Mouse (Mus musculus): Measurements from ENCODE around the gene Tns2. TPM values are rescaled to one million over a fixed set of nuclear protein-coding genes. Genes with fewer than 3 reads are reported as not detected.

The Tns2 gene
- polyA plus RNA-seq, 1 experiment, result 42.5 TPM

GRCm38 (mm10) chr15:102117461-102118443 is 17.5 kb downstream of the Tns2 start:
- Histone ChIP-seq H3K27me3 (ENCODE audit: control insufficient read depth, insufficient read depth, low read length) (no peaks in the 10 kb centered on the region), H3K27ac (ENCODE audit: insufficient read depth, low read depth, low read length) (no peak overlapping the region), H3K36me3 (ENCODE audit: control insufficient read depth, insufficient read depth, low read length) (peaks cover 51% of the 10 kb centered on the region), H3K4me3 (ENCODE audit: low read depth, low read length) (no peak overlapping the region), H3K4me1 (ENCODE audit: control insufficient read depth, insufficient read depth, insufficient read length, low read length) (peaks cover 7% of the 10 kb centered on the region; the same call in 1 of the 2 replicates)
- TF ChIP-seq POLR2A (IDR thresholded peaks at IDR 0.05; ENCODE audit: low read depth, low read length) (no peak), CTCF (IDR thresholded peaks at IDR 0.05; ENCODE audit: extremely low read depth, insufficient read length, insufficient replicate concordance, low read depth, low read length) (peak; percentile 38; the same call in 1 of the 2 replicates)
- WGBS, result 84% methylated on average over 19 of the region's 19 CpGs

- Histone ChIP-seq H3K4me3 (ENCODE audit: low read depth, low read length) (no peak overlapping the region), H3K4me1 (ENCODE audit: control insufficient read depth, insufficient read depth, insufficient read length, low read length) (peaks cover 7% of the 10 kb centered on the region; the same call in 1 of the 2 replicates), H3K27ac (ENCODE audit: insufficient read depth, low read depth, low read length) (no peak overlapping the region), H3K27me3 (ENCODE audit: control insufficient read depth, insufficient read depth, low read length) (no peaks in the 10 kb centered on the region), H3K36me3 (ENCODE audit: control insufficient read depth, insufficient read depth, low read length) (peaks cover 49% of the 10 kb centered on the region)
- WGBS, result 99% methylated on average over 4 of the region's 4 CpGs
- TF ChIP-seq POLR2A (IDR thresholded peaks at IDR 0.05; ENCODE audit: low read depth, low read length) (no peak), CTCF (IDR thresholded peaks at IDR 0.05; ENCODE audit: extremely low read depth, insufficient read length, insufficient replicate concordance, low read depth, low read length) (no peak)
Observed at GRCm38 (mm10) chr15:102118591-102118990, 18.4 kb downstream of the Tns2 start.

- Histone ChIP-seq H3K27me3 (ENCODE audit: control insufficient read depth, insufficient read depth, low read length) (no peaks in the 10 kb centered on the region), H3K4me3 (ENCODE audit: low read depth, low read length) (no peak overlapping the region), H3K36me3 (ENCODE audit: control insufficient read depth, insufficient read depth, low read length) (peaks cover 50% of the 10 kb centered on the region), H3K4me1 (ENCODE audit: control insufficient read depth, insufficient read depth, insufficient read length, low read length) (peaks cover 7% of the 10 kb centered on the region; the same call in 1 of the 2 replicates), H3K27ac (ENCODE audit: insufficient read depth, low read depth, low read length) (no peak overlapping the region)
- TF ChIP-seq POLR2A (IDR thresholded peaks at IDR 0.05; ENCODE audit: low read depth, low read length) (no peak), CTCF (IDR thresholded peaks at IDR 0.05; ENCODE audit: extremely low read depth, insufficient read length, insufficient replicate concordance, low read depth, low read length) (no peak)
- WGBS, result 84% methylated on average over 8 of the region's 8 CpGs
Observed at GRCm38 (mm10) chr15:102119121-102119830, 19.1 kb downstream of the Tns2 start.

- WGBS, result 16% methylated on average over 2 of the region's 2 CpGs
- H3K4me3 ChIP-seq (ENCODE audit: low read depth, low read length), result no peak overlapping the region
- no peaks in the 10 kb centered on the region for H3K27me3 ChIP-seq (ENCODE audit: control insufficient read depth, insufficient read depth, low read length)
- H3K27ac ChIP-seq (ENCODE audit: insufficient read depth, low read depth, low read length), result no peak overlapping the region
- peaks cover 54% of the 10 kb centered on the region for H3K36me3 ChIP-seq (ENCODE audit: control insufficient read depth, insufficient read depth, low read length)
- H3K4me1 ChIP-seq (ENCODE audit: control insufficient read depth, insufficient read depth, insufficient read length, low read length), result peaks cover 7% of the 10 kb centered on the region; the same call in 1 of the 2 replicates
- TF ChIP-seq CTCF (IDR thresholded peaks at IDR 0.05; ENCODE audit: extremely low read depth, insufficient read length, insufficient replicate concordance, low read depth, low read length), result no peak
Observed at GRCm38 (mm10) chr15:102119831-102120170, 19.6 kb downstream of the Tns2 start.

- 70% methylated on average over 5 of the region's 5 CpGs for WGBS
- Histone ChIP-seq H3K27ac (ENCODE audit: insufficient read depth, low read depth, low read length) (no peak overlapping the region), H3K4me3 (ENCODE audit: low read depth, low read length) (no peak overlapping the region), H3K27me3 (ENCODE audit: control insufficient read depth, insufficient read depth, low read length) (no peaks in the 10 kb centered on the region), H3K4me1 (ENCODE audit: control insufficient read depth, insufficient read depth, insufficient read length, low read length) (peaks cover 7% of the 10 kb centered on the region; the same call in 1 of the 2 replicates), H3K36me3 (ENCODE audit: control insufficient read depth, insufficient read depth, low read length) (peaks cover 56% of the 10 kb centered on the region)
- TF ChIP-seq POLR2A (IDR thresholded peaks at IDR 0.05; ENCODE audit: low read depth, low read length) (no peak), CTCF (IDR thresholded peaks at IDR 0.05; ENCODE audit: extremely low read depth, insufficient read length, insufficient replicate concordance, low read depth, low read length) (no peak)
Observed at GRCm38 (mm10) chr15:102120530-102120929, 20.3 kb downstream of the Tns2 start.

- TF ChIP-seq POLR2A (IDR thresholded peaks at IDR 0.05; ENCODE audit: low read depth, low read length), result no peak
- TF ChIP-seq CTCF (IDR thresholded peaks at IDR 0.05; ENCODE audit: extremely low read depth, insufficient read length, insufficient replicate concordance, low read depth, low read length), result no peak
- Histone ChIP-seq H3K36me3 (ENCODE audit: control insufficient read depth, insufficient read depth, low read length) (peaks cover 58% of the 10 kb centered on the region), H3K27ac (ENCODE audit: insufficient read depth, low read depth, low read length) (0 out of 2 replicates have a peak overlapping the region, but pooled peaks have one; percentile 7), H3K27me3 (ENCODE audit: control insufficient read depth, insufficient read depth, low read length) (no peaks in the 10 kb centered on the region), H3K4me1 (ENCODE audit: control insufficient read depth, insufficient read depth, insufficient read length, low read length) (no peaks in the 10 kb centered on the region), H3K4me3 (ENCODE audit: low read depth, low read length) (no peak overlapping the region)
- WGBS, result 47% methylated on average over 2 of the region's 2 CpGs
Observed at GRCm38 (mm10) chr15:102126303-102126702, 26.1 kb downstream of the Tns2 start.

- TF ChIP-seq CTCF (IDR thresholded peaks at IDR 0.05; ENCODE audit: extremely low read depth, insufficient read length, insufficient replicate concordance, low read depth, low read length) (no peak), POLR2A (IDR thresholded peaks at IDR 0.05; ENCODE audit: low read depth, low read length) (no peak)
- WGBS, result 86% methylated on average over 9 of the region's 9 CpGs
- H3K27me3 ChIP-seq (ENCODE audit: control insufficient read depth, insufficient read depth, low read length), result no peaks in the 10 kb centered on the region
- peaks cover 40% of the 10 kb centered on the region for H3K36me3 ChIP-seq (ENCODE audit: control insufficient read depth, insufficient read depth, low read length)
- H3K4me1 ChIP-seq (ENCODE audit: control insufficient read depth, insufficient read depth, insufficient read length, low read length), result peaks cover 3% of the 10 kb centered on the region; the same call in 1 of the 2 replicates
- H3K4me3 ChIP-seq (ENCODE audit: low read depth, low read length), result no peak overlapping the region
- no peak overlapping the region for H3K27ac ChIP-seq (ENCODE audit: insufficient read depth, low read depth, low read length)
Observed at GRCm38 (mm10) chr15:102133314-102133713, 33.1 kb downstream of the Tns2 start.
